Mouse (Mus musculus) layer of hippocampus, adult 9-10 months (tissue): ENCODE measurements around the gene Csrp1.
A peak's percentile ranks its signal among the peaks of the same experiment; 100 is the strongest.

ENCODE experiments used
- DNase-seq: peaks from one replicate; pipeline ENCODE4 v3.0.0; 2022; ENCODE audit warnings: low spot score

Gene Csrp1

GRCm38 (mm10) chr1:135731897-135732684 lies 12.2 kb downstream of the Csrp1 start:
- no peak for DNase-seq

- no peak for DNase-seq
Measured at GRCm38 (mm10) chr1:135734225-135734937, 14.5 kb downstream of the Csrp1 start.

GRCm38 (mm10) chr1:135735460-135735859 lies 15.6 kb downstream of the Csrp1 start:
- no peak for DNase-seq

GRCm38 (mm10) chr1:135744987-135745386 lies 25.1 kb downstream of the Csrp1 start:
- no peak for DNase-seq

- no peak for DNase-seq
Measured at GRCm38 (mm10) chr1:135746248-135746647, 26.4 kb downstream of the Csrp1 start.

- peak; percentile 84 for DNase-seq
Measured at GRCm38 (mm10) chr1:135752737-135753348, 33.0 kb downstream of the Csrp1 start.

GRCm38 (mm10) chr1:135755287-135755686 lies 35.4 kb downstream of the Csrp1 start:
- DNase-seq: no peak

- no peak for DNase-seq
Measured at GRCm38 (mm10) chr1:135755913-135756312, 36.1 kb downstream of the Csrp1 start.

GRCm38 (mm10) chr1:135757287-135757686 lies 37.4 kb downstream of the Csrp1 start:
- DNase-seq: no peak

GRCm38 (mm10) chr1:135759685-135760084 lies 39.8 kb downstream of the Csrp1 start:
- DNase-seq: no peak

- DNase-seq: no peak
Measured at GRCm38 (mm10) chr1:135760216-135760615, 40.4 kb downstream of the Csrp1 start.

GRCm38 (mm10) chr1:135761728-135762127 lies 41.9 kb downstream of the Csrp1 start:
- no peak for DNase-seq

GRCm38 (mm10) chr1:135763503-135764205 lies 43.8 kb downstream of the Csrp1 start:
- no peak for DNase-seq

GRCm38 (mm10) chr1:135764206-135764528 lies 44.3 kb downstream of the Csrp1 start:
- DNase-seq: no peak

GRCm38 (mm10) chr1:135765645-135766591 lies 46.1 kb downstream of the Csrp1 start, which contains the start of gene Phlda3:
Phlda3 (plus strand) TSS chr1:135766119.
- no peak for DNase-seq

GRCm38 (mm10) chr1:135766592-135767306 lies 46.9 kb downstream of the Csrp1 start:
- no peak for DNase-seq

- DNase-seq: no peak
Measured at GRCm38 (mm10) chr1:135767324-135767890, 47.5 kb downstream of the Csrp1 start.

- DNase-seq: no peak
Measured at GRCm38 (mm10) chr1:135768400-135768799, 48.5 kb downstream of the Csrp1 start.

- DNase-seq: no peak
Measured at GRCm38 (mm10) chr1:135770237-135770636, 50.4 kb downstream of the Csrp1 start.

GRCm38 (mm10) chr1:135770896-135771572 lies 51.2 kb downstream of the Csrp1 start:
- DNase-seq: no peak
